Mouse (Mus musculus) Patski (cell line): ENCODE results near the gene Inmt. TPM values are rescaled to one million over a fixed set of nuclear protein-coding genes. Genes with fewer than 3 reads are reported as not detected.

Experiments
- ATAC-seq: fragments of 100-300 bp; one replicate; pipeline ENCODE4 v1.8.0; 2021
- CTCF ChIA-PET: fragments of 350-600 bp; sonication (Branson Sonifier 250); formaldehyde crosslinking; loops from one replicate; lab custom pipeline; 2022; ENCODE audit warnings: inconsistent platforms; lab: Charles Lee
- POLR2A ChIA-PET: fragments of 350-600 bp; sonication (Branson Sonifier 250); formaldehyde crosslinking; loops from one replicate; lab custom pipeline; 2022; ENCODE audit warnings: antibody characterized with exemption, inconsistent platforms; lab: Charles Lee
- DNase-seq: peaks from one replicate; pipeline ENCODE4 v3.0.0-alpha.2; 2011; ENCODE audit warnings: low read depth, low spot score
- H3K27me3 ChIP-seq: fragments of 371-371 bp; one replicate; pipeline ENCODE4 v1.5.1; 2021
- CTCF ChIP-seq: fragments of 100-300 bp; IDR thresholded peaks from one replicate; pipeline ENCODE4 v1.5.1; 2021
- in situ Hi-C: fragments of 300-500 bp; cut with MboI; formaldehyde crosslinking; loops from 3 replicates; pipeline ENCODE4 v1.11.1; 2018; ENCODE audit warnings: low pct_unique_long_range_greater_than_20kb, mixed read lengths
- polyA plus RNA-seq: library from polyadenylated mRNA; unstranded; gene quantifications from one replicate; pipeline ENCODE4 v1.2.3, GENCODE M21; 2021

Inmt gene
- polyA plus RNA-seq, 1 experiment from 2014 or later, result 309 TPM

DNA sequence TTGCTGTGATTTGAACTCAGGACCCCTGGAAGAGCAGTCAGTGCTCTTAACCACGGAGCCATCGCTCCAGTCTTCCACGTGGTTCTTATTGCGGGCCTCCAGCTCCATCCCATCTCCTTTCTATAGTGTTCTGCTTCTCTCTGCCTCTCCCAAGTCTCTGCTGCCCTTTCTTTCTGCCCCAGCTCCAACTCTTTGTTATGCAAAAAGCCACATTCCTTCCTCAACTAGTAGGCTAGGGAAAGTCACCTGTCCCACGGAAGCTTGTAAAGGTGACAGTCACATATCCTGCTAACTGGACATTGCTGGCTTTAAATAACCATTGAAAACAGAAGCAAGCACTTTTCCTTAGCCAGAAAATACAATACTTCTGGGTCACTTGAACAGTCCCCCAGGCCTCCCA is 5.0 kb downstream of the Inmt start:
- no peak for ATAC-seq
- H3K27me3 ChIP-seq, result no peaks in the 10 kb centered on the region

GRCm38 (mm10) chr6:55166777-55167463 is 7.9 kb downstream of the Inmt start:
- POLR2A ChIA-PET, result interaction anchor here (1.3 kb wide), 1 partner anchor 150 kb away, joined by 4 read pairs; no protein-coding TSS in a partner anchor
- in situ Hi-C loops, result loop anchor here (5.0 to 10.0 kb wide), 4 partner anchors 150 to 572 kb away; partner anchors contain the start of genes Fkbp14 and Plekha8
- TF ChIP-seq CTCF, result peak; percentile 94
- H3K27me3 ChIP-seq, result no peaks in the 10 kb centered on the region
- no peak for DNase-seq
- ATAC-seq, result peak; percentile 68
- CTCF ChIA-PET, result interaction anchor here (1.0 to 2.0 kb wide), 5 partner anchors 10 to 357 kb away, joined by 3 to 23 read pairs (median 4); partner anchors contain the start of gene Ggct

More for the DNA sequence above, 5.0 kb downstream of the Inmt start:
- in situ Hi-C loops, result loop anchor here (5.0 to 10.0 kb wide), 4 partner anchors 153 to 575 kb away; partner anchors contain the start of genes Fkbp14 and Plekha8
- no peak for TF ChIP-seq CTCF
- POLR2A ChIA-PET, result no interaction called here
- CTCF ChIA-PET, result interaction anchor here (1.8 kb wide), 1 partner anchor 153 kb away, joined by 8 read pairs; no protein-coding TSS in a partner anchor
- DNase-seq, result no peak

DNA sequence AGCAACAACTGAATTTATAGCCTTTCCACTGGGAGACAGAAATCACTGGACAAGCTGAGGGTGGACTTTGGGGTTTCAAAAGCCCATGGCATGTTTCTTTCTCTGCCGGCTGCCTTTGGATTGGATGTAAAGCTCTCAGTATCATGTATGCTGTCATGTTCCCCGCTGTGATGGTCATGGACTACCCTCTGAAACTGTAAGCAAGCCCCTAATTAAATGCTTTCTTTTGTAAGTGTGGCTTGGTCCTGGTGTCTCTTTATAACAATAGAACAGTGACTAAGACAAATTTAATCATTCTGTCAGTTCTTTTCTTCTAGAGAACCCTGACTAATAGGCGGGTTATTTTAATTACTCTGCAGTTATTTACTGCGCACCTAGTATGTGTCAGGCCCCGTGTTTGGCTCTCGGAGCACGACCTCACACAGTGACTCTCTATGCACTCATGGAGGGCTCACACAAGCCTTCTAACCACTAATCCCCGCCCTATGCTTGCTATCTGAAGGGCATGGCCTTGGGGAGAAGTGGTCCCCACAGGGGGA is 11.7 kb downstream of the Inmt start:
- in situ Hi-C loops, result loop anchor here (5.0 to 10.0 kb wide), 3 partner anchors 238 to 568 kb away; partner anchors contain the start of genes Fkbp14 and Plekha8

GRCm38 (mm10) chr6:55161311-55161761 is 13.5 kb downstream of the Inmt start:
- no peak for TF ChIP-seq CTCF
- ChIA-PET POLR2A (interaction anchor here (0.6 to 1.9 kb wide), 2 partner anchors 20 to 58 kb away, joined by 3 to 5 read pairs; no protein-coding TSS in a partner anchor), CTCF (interaction anchor here (1.4 kb wide), 1 partner anchor 47 kb away, joined by 3 read pairs; no protein-coding TSS in a partner anchor)
- no peaks in the 10 kb centered on the region for H3K27me3 ChIP-seq
- no peak for ATAC-seq
- in situ Hi-C loops, result loop anchor here (5.0 to 10.0 kb wide), 3 partner anchors 237 to 567 kb away; partner anchors contain the start of genes Fkbp14 and Plekha8
- no peak for DNase-seq

More for the DNA sequence above, 11.7 kb downstream of the Inmt start:
- H3K27me3 ChIP-seq, result no peaks in the 10 kb centered on the region
- ATAC-seq, result no peak
- DNase-seq, result no peak
- CTCF ChIA-PET, result no interaction called here
- TF ChIP-seq CTCF, result no peak
- POLR2A ChIA-PET, result no interaction called here

DNA sequence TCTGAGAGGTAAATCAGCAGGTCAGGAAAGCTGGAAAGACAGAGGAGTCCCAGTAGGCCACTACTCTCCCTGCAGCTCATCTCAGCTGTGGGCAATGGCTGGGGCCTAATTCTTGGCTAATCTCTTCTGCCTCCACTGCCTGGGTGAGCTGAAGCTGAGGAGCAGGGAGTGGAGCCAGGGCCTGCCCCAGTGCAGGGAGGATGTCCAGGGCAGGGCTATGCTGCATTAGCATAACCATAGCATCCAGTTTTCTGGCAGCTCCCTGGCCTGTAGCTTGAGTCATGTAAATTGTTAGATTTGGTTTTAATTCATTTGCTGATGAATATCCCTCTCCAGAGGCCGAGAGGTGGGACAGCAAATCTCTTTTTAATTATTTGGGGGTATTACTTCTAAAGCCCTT is 15.6 kb downstream of the Inmt start:
- CTCF ChIA-PET, result no interaction called here
- in situ Hi-C loops, result no loop called here
- H3K27me3 ChIP-seq, result no peaks in the 10 kb centered on the region
- POLR2A ChIA-PET, result no interaction called here
- TF ChIP-seq CTCF, result no peak
- ATAC-seq (no peak), DNase-seq (no peak)

DNA sequence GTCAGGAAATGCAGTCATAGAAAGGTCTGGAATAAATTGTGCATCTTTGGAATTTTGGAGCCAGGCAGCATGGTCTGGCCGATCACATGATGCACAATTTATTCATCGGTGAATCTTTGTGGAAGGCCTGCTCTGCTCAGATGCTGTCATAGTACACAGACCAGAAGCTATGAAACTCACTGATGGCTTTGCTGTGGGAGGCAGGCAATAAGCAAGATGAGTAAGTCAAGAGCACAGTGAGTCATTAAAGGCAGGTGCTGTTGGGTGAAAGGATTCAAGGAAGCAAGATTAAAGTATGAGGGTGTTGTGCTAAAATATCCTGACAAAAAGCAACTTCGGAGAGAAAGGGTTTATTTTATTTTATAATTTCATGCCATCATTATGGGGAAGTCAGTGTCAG is 22.6 kb downstream of the Inmt start:
- in situ Hi-C loops, result no loop called here
- ATAC-seq (no peak), DNase-seq (no peak)
- peaks cover 9% of the 10 kb centered on the region for H3K27me3 ChIP-seq
- CTCF ChIA-PET, result no interaction called here
- POLR2A ChIA-PET, result no interaction called here
- TF ChIP-seq CTCF, result no peak

GRCm38 (mm10) chr6:55146138-55146537 is 28.7 kb downstream of the Inmt start:
- no peaks in the 10 kb centered on the region for H3K27me3 ChIP-seq
- ATAC-seq (no peak), DNase-seq (no peak)
- CTCF ChIA-PET, result no interaction called here
- POLR2A ChIA-PET, result interaction anchor here (0.6 kb wide), 1 partner anchor 14 kb away, joined by 5 read pairs; no protein-coding TSS in a partner anchor
- in situ Hi-C loops, result no loop called here
- no peak for TF ChIP-seq CTCF

- DNase-seq (no peak), ATAC-seq (no peak)
- ChIA-PET POLR2A (no interaction called here), CTCF (interaction anchor here (1.5 kb wide), 1 partner anchor 129 kb away, joined by 4 read pairs; no protein-coding TSS in a partner anchor)
- in situ Hi-C loops, result no loop called here
- TF ChIP-seq CTCF, result no peak
- peaks cover 2% of the 10 kb centered on the region for H3K27me3 ChIP-seq
These were observed 29.6 kb downstream of the Inmt start for GRCm38 (mm10) chr6:55145285-55145684.

DNA sequence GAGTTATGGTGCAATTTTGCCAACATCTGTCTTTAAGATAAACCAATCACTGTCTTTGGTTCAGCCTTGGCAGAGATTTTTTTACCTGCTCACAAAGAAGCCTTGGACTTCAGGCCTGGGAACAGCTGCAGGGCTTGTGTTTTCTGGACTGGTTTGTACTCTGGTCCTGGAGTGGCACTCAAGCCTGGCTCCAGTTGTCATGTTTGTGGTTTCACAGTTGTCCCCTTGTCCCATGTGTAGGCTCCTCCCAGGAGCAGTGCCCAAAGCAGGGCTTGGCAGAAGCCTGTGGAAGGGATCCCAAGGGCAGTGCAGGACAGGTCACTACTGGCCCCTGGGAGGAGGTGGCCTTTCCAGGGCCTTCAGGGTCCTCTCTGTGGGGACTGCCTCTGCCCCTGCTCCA is 36.5 kb downstream of the Inmt start:
- POLR2A ChIA-PET, result no interaction called here
- ATAC-seq, result no peak

GRCm38 (mm10) chr6:55133425-55133824 is 41.4 kb downstream of the Inmt start:
- H3K27me3 ChIP-seq, result no peaks in the 10 kb centered on the region
- TF ChIP-seq CTCF, result no peak
- DNase-seq (no peak), ATAC-seq (no peak)
- ChIA-PET CTCF (no interaction called here), POLR2A (interaction anchor here (0.5 kb wide), 1 partner anchor 324 kb away, joined by 3 read pairs; no protein-coding TSS in a partner anchor)
- in situ Hi-C loops, result no loop called here

More for the DNA sequence above, 36.5 kb downstream of the Inmt start:
- in situ Hi-C loops, result no loop called here
- H3K27me3 ChIP-seq, result peaks cover 6% of the 10 kb centered on the region
- no peak for TF ChIP-seq CTCF
- CTCF ChIA-PET, result interaction anchor here (1.1 kb wide), 1 partner anchor 13 kb away, joined by 3 read pairs; no protein-coding TSS in a partner anchor
- no peak for DNase-seq
